Mouse (Mus musculus) MEL (cell line): ENCODE data around the gene Pigt. TPM values are rescaled to one million over a fixed set of nuclear protein-coding genes. Genes with fewer than 3 reads are reported as not detected.

Source experiments
- DNase-seq: peaks from one replicate; pipeline ENCODE4 v3.0.0; 2011; ENCODE audit warnings: low read depth, low spot score
- H3K27ac ChIP-seq: 2 replicates; pipeline ENCODE4 v1.5.1; 2012; ENCODE audit warnings: low read depth, mild to moderate bottlenecking, control low read depth, low read length, moderate library complexity; ENCODE audit not compliant: control insufficient read depth
- H3K27me3 ChIP-seq, 2 experiments: fragments of 150-350 bp in 1 of 2; sonication (generic) in 1 of 2; 2 replicates each; pipeline ENCODE4 v1.6.1; 2012; ENCODE audit warnings: low read length in 2 of 2, mild to moderate bottlenecking in 2 of 2, improper control_type of control experiment in 1 of 2, moderate library complexity in 1 of 2; ENCODE audit not compliant: insufficient read depth in 2 of 2, control insufficient read depth in 1 of 2
- H3K36me3 ChIP-seq, 2 experiments: 2 replicates each; pipeline ENCODE4 v1.6.1; 2012 to 2014; ENCODE audit warnings: low read length in 2 of 2, improper control_type of control experiment in 1 of 2, inconsistent platforms in 1 of 2, mild to moderate bottlenecking in 1 of 2; ENCODE audit not compliant: insufficient read depth in 2 of 2, control insufficient read depth in 1 of 2
- H3K4me1 ChIP-seq, 2 experiments: fragments of 150-350 bp in 1 of 2; sonication (generic) in 1 of 2; 2 replicates each; pipeline ENCODE4 v1.6.1; 2012; ENCODE audit warnings: low read length in 2 of 2, improper control_type of control experiment in 1 of 2, mild to moderate bottlenecking in 1 of 2; ENCODE audit not compliant: insufficient read depth in 2 of 2, control insufficient read depth in 1 of 2
- H3K4me3 ChIP-seq, 2 experiments: fragments of 150-350 bp in 1 of 2; sonication (generic) in 1 of 2; 2 replicates each; pipeline ENCODE4 v1.5.1; 2012; ENCODE audit warnings: low read depth in 2 of 2, low read length in 2 of 2, mild to moderate bottlenecking in 2 of 2, moderate library complexity in 2 of 2, control low read depth in 1 of 2, improper control_type of control experiment in 1 of 2; ENCODE audit not compliant: control insufficient read depth in 1 of 2, insufficient read depth in 1 of 2
- H3K79me2 ChIP-seq: 2 replicates; pipeline ENCODE4 v1.6.1; 2012; ENCODE audit warnings: mild to moderate bottlenecking, low read length, moderate library complexity; ENCODE audit not compliant: control insufficient read depth, poor library complexity, insufficient read depth
- H3K9ac ChIP-seq: 2 replicates; pipeline ENCODE4 v1.6.1; 2012; ENCODE audit warnings: low read depth, mild to moderate bottlenecking, control low read depth, low read length, moderate library complexity; ENCODE audit not compliant: control insufficient read depth, poor library complexity, severe bottlenecking
- H3K9me3 ChIP-seq: fragments of 150-350 bp; sonication (generic); replicated peaks from 2 replicates; pipeline ENCODE4 v1.6.1; 2012; ENCODE audit warnings: mild to moderate bottlenecking, low read length, improper control_type of control experiment, moderate library complexity; ENCODE audit not compliant: insufficient read depth
- CHD1 ChIP-seq: IDR thresholded peaks from 2 replicates; pipeline ENCODE4 v1.6.1; 2012; ENCODE audit warnings: low read depth, mild to moderate bottlenecking, inconsistent platforms, low read length, improper control_type of control experiment
- CHD2 ChIP-seq: IDR thresholded peaks from 2 replicates; pipeline ENCODE4 v1.6.1; 2011; ENCODE audit warnings: low read length, improper control_type of control experiment
- E2F4 ChIP-seq: IDR thresholded peaks from 2 replicates; pipeline ENCODE4 v1.6.1; 2011; ENCODE audit warnings: low read depth, low read length, improper control_type of control experiment, borderline replicate concordance
- ELF1 ChIP-seq: IDR thresholded peaks from 2 replicates; pipeline ENCODE4 v1.6.1; 2014; ENCODE audit warnings: low read depth, mild to moderate bottlenecking, inconsistent platforms, low read length, improper control_type of control experiment, moderate library complexity
- ETS1 ChIP-seq: IDR thresholded peaks from 2 replicates; pipeline ENCODE4 v1.6.1; 2012; ENCODE audit warnings: low read depth, mild to moderate bottlenecking, inconsistent platforms, low read length, improper control_type of control experiment, moderate library complexity
- GABPA ChIP-seq: IDR thresholded peaks from 2 replicates; pipeline ENCODE4 v1.6.1; 2012; ENCODE audit warnings: low read depth, mild to moderate bottlenecking, inconsistent platforms, low read length, improper control_type of control experiment, moderate library complexity
- HCFC1 ChIP-seq: IDR thresholded peaks from 2 replicates; pipeline ENCODE4 v1.6.1; 2012; ENCODE audit warnings: low read depth, mild to moderate bottlenecking, inconsistent platforms, low read length, improper control_type of control experiment, moderate library complexity
- JUND ChIP-seq: IDR thresholded peaks from 2 replicates; pipeline ENCODE4 v1.6.1; 2011; ENCODE audit warnings: low read depth, mild to moderate bottlenecking, improper control_type of control experiment, low read length
- MAX ChIP-seq: IDR thresholded peaks from 2 replicates; pipeline ENCODE4 v1.6.1; 2011; ENCODE audit warnings: low read length, improper control_type of control experiment
- MEF2A ChIP-seq: IDR thresholded peaks from 2 replicates; pipeline ENCODE4 v1.6.1; 2014; ENCODE audit warnings: low read depth, mild to moderate bottlenecking, inconsistent platforms, low read length, improper control_type of control experiment; ENCODE audit not compliant: poor library complexity, insufficient replicate concordance, severe bottlenecking; ENCODE audit errors: extremely low read depth
- MYB ChIP-seq: IDR thresholded peaks from 2 replicates; pipeline ENCODE4 v1.6.1; 2011; ENCODE audit warnings: mild to moderate bottlenecking, low read depth, low read length, improper control_type of control experiment
- NELFE ChIP-seq: IDR thresholded peaks from 2 replicates; pipeline ENCODE4 v1.6.1; 2011; ENCODE audit warnings: low read depth, low read length, improper control_type of control experiment
- NRF1 ChIP-seq: IDR thresholded peaks from 2 replicates; pipeline ENCODE4 v1.6.1; 2014; ENCODE audit warnings: low read depth, mild to moderate bottlenecking, inconsistent platforms, low read length, improper control_type of control experiment, moderate library complexity; ENCODE audit not compliant: poor library complexity, insufficient read depth, severe bottlenecking
- POLR2A ChIP-seq, 2 experiments: IDR thresholded peaks; 2 replicates each; pipeline ENCODE4 v1.6.1; 2011 to 2012; ENCODE audit warnings: low read length in 2 of 2, mild to moderate bottlenecking in 2 of 2, control low read depth in 1 of 2, improper control_type of control experiment in 1 of 2, low read depth in 1 of 2, moderate library complexity in 1 of 2; ENCODE audit not compliant: control insufficient read depth in 1 of 2, insufficient read depth in 1 of 2, poor library complexity in 1 of 2
- POLR2AphosphoS2 ChIP-seq: IDR thresholded peaks from 2 replicates; pipeline ENCODE4 v1.6.1; 2011; ENCODE audit warnings: low read length, improper control_type of control experiment
- POLR2AphosphoS5 ChIP-seq: IDR thresholded peaks from 2 replicates; pipeline ENCODE4 v1.6.1; 2012; ENCODE audit warnings: low read depth, borderline replicate concordance, mild to moderate bottlenecking, inconsistent platforms, low read length, moderate library complexity, mixed read lengths
- RAD21 ChIP-seq: IDR thresholded peaks from 2 replicates; pipeline ENCODE4 v1.6.1; 2011; ENCODE audit warnings: mild to moderate bottlenecking, low read depth, low read length, improper control_type of control experiment
- RCOR1 ChIP-seq: IDR thresholded peaks from 2 replicates; pipeline ENCODE4 v1.6.1; 2012; ENCODE audit warnings: low read depth, mild to moderate bottlenecking, inconsistent platforms, low read length, improper control_type of control experiment
- TBP ChIP-seq: IDR thresholded peaks from 2 replicates; pipeline ENCODE4 v1.8.0; 2011; ENCODE audit warnings: low read depth, low read length, improper control_type of control experiment
- TCF12 ChIP-seq: IDR thresholded peaks from 2 replicates; pipeline ENCODE4 v1.6.1; 2014; ENCODE audit warnings: low read depth, mild to moderate bottlenecking, inconsistent platforms, low read length, improper control_type of control experiment, moderate library complexity
- UBTF ChIP-seq: IDR thresholded peaks from 2 replicates; pipeline ENCODE4 v1.6.1; 2012; ENCODE audit warnings: low read depth, mild to moderate bottlenecking, inconsistent platforms, low read length, improper control_type of control experiment, moderate library complexity, borderline replicate concordance; ENCODE audit not compliant: insufficient read depth
- ZC3H11A ChIP-seq: IDR thresholded peaks from 2 replicates; pipeline ENCODE4 v1.6.1; 2012; ENCODE audit warnings: low read depth, mild to moderate bottlenecking, inconsistent platforms, low read length, improper control_type of control experiment
- ZKSCAN1 ChIP-seq: IDR thresholded peaks from 2 replicates; pipeline ENCODE4 v1.6.1; 2012; ENCODE audit warnings: low read depth, mild to moderate bottlenecking, inconsistent platforms, low read length, improper control_type of control experiment, moderate library complexity
- ZNF384 ChIP-seq: IDR thresholded peaks from 2 replicates; pipeline ENCODE4 v1.6.1; 2012; ENCODE audit warnings: low read depth, mild to moderate bottlenecking, inconsistent platforms, low read length, improper control_type of control experiment
- polyA plus RNA-seq, 2 experiments: library from polyadenylated mRNA; stranded (reverse) in 1 of 2; unstranded in 1 of 2; fragments of >175 nt in 1 of 2; fragments of >200 nt in 1 of 2; gene quantifications; 2 replicates each; pipeline versions ENCODE4 v1.2.1 to v1.2.4; 2012; ENCODE audit warnings: low replicate concordance in 2 of 2, low read depth in 1 of 2; ENCODE audit not compliant: insufficient read length in 2 of 2, insufficient read depth in 1 of 2, missing spikeins in 1 of 2
- total RNA-seq: library from RNA; depleted of rRNA; stranded (reverse); fragments of 300-350 nt; gene quantifications from 2 replicates; pipeline ENCODE4 v1.2.3, GENCODE M21; 2012

Gene Pigt
- total and polyA plus RNA-seq, 3 experiments: 39.8 to 115 TPM; not detected in 1

GRCm38 (mm10) chr2:164496847-164497690, at the start of gene Pigt (continued):
- TF ChIP-seq RAD21: no peak
- peak; percentile 95 to 99 for TF ChIP-seq POLR2A (IDR thresholded peaks at IDR 0.05; ENCODE audit: control insufficient read depth in 1 of 2, insufficient read depth in 1 of 2, low read depth in 1 of 2, low read length in 2 of 2, poor library complexity in 1 of 2)
- no peak for TF ChIP-seq ZNF384
- no peak for TF ChIP-seq GABPA
- TF ChIP-seq ZKSCAN1: no peak

- Histone ChIP-seq H3K36me3 (no peaks in the 10 kb centered on the region), H3K79me2 (no peaks in the 10 kb centered on the region), H3K9me3 (no peaks in the 10 kb centered on the region), H3K9ac (no peak overlapping the region), H3K4me3 (no peak overlapping the region), H3K27ac (no peak overlapping the region), H3K27me3 (peaks cover 24 to 41% of the 10 kb centered on the region in 2 experiments), H3K4me1 (no peaks in the 10 kb centered on the region)
- no peak for DNase-seq
- TF ChIP-seq UBTF (no peak), POLR2AphosphoS2 (no peak), HCFC1 (no peak), RCOR1 (no peak), MEF2A (no peak), ZKSCAN1 (no peak), ELF1 (no peak), CHD2 (no peak), ZNF384 (no peak), GABPA (no peak), TBP (no peak), NELFE (no peak), RAD21 (no peak), TCF12 (no peak), ETS1 (no peak)
These were observed 49.2 kb upstream of the Pigt start for GRCm38 (mm10) chr2:164448140-164448539.

- TF ChIP-seq E2F4: no peak
- TF ChIP-seq RAD21: no peak
- no peak for TF ChIP-seq ZC3H11A
- no peak for TF ChIP-seq NRF1
- no peak for TF ChIP-seq MYB
- no peak for TF ChIP-seq CHD1
- no peak for TF ChIP-seq JUND
- no peak for TF ChIP-seq CHD2
- no peak for TF ChIP-seq MAX
- no peak for TF ChIP-seq POLR2AphosphoS2
- no peak for TF ChIP-seq POLR2AphosphoS5
- Histone ChIP-seq H3K27ac (no peak overlapping the region), H3K9ac (no peak overlapping the region), H3K79me2 (no peaks in the 10 kb centered on the region), H3K27me3 (peaks cover 26 to 42% of the 10 kb centered on the region in 2 experiments), H3K9me3 (no peaks in the 10 kb centered on the region), H3K4me3 (no peak overlapping the region), H3K4me1 (no peaks in the 10 kb centered on the region), H3K36me3 (no peaks in the 10 kb centered on the region)
- no peak for DNase-seq
These were observed 48.4 kb upstream of the Pigt start for GRCm38 (mm10) chr2:164448921-164449320.
